Mouse (Mus musculus): ENCODE data around the gene Heatr5a. TPM values are rescaled to one million over a fixed set of nuclear protein-coding genes. Genes with fewer than 3 reads are reported as not detected.

The Heatr5a gene
- polyA plus RNA-seq, 1 experiment from 2014 or later: 12.7 TPM

DNA sequence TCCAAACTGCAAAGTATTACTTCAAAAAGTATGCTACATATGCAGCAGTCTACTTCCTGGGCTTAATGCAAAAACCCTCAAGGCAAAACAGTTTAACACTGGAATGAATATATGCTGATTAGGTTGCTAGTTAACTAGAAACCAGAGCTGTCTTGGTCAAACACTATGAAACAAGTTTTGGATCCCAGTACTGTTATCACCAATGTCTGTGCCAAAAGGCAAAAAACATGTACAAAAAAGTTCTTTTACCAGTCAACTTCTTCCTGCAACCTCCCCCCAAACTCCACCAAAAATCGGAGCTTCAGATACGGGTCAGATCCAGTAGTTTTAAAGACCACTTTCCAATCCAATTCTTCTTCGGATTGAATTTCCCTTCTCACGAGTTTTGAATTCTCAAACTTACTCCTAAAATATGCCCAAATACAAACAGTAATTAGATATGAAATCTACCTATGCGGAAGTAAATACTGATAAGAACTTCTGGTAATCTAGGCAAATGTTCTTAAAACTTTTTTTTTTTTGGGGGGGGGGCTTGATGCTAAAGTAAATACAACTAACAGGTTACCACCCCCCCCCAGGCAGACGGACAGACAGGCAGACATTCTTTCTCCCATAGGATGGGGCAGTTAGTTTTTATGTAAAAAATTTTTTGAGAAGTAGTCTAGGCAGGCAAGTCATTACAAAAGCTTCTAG is 143.0 kb downstream of the Heatr5a start:
- Histone ChIP-seq H3K4me3 (peak overlapping the region; percentile 92), H3K27me3 (ENCODE audit: low read depth, poor library complexity, severe bottlenecking) (no peaks in the 10 kb centered on the region), H3K4me1 (peaks cover 11% of the 10 kb centered on the region), H3K9me3 (replicated peaks) (no peaks in the 10 kb centered on the region), H3K36me3 (peaks cover 37% of the 10 kb centered on the region), H3K27ac (peak overlapping the region; percentile 99)
- WGBS: 34% methylated on average over 6 of the region's 6 CpGs
- DNase-seq (ENCODE audit: low spot score): no peak

Other genes with a start within 250 kb of the Heatr5a start
- 32.0 and 39.5 TPM in 2 replicates for gene Hectd1, start 141.8 kb downstream of the Heatr5a start, polyA plus RNA-seq (2016; fragmentation: Nextera tagmentation; extraction: Ambion mirVana)
- 21.1 and 21.4 TPM in 2 replicates for gene Dtd2, start 35.2 kb upstream of the Heatr5a start, polyA plus RNA-seq (2016; fragmentation: Nextera tagmentation; extraction: Ambion mirVana)
- gene Gpr33, start 56.7 kb upstream of the Heatr5a start, polyA plus RNA-seq (2016; fragmentation: Nextera tagmentation; extraction: Ambion mirVana): not detected in 2 replicates
- 18.3 and 18.5 TPM in 2 replicates for gene Nubpl, start 126.4 kb upstream of the Heatr5a start, polyA plus RNA-seq (2016; fragmentation: Nextera tagmentation; extraction: Ambion mirVana)